Mouse (Mus musculus) right cerebral cortex, adult 2 months (tissue): ENCODE measurements around the gene Ptprr.
A peak's percentile ranks its signal among the peaks of the same experiment; 100 is the strongest.

Experiments used
- DNase-seq, 2 experiments: peaks; one replicate each; pipeline ENCODE4 v3.0.0; 2021 to 2022; ENCODE audit warnings: low spot score in 2 of 2

Ptprr gene

GRCm38 (mm10) chr10:116266561-116267433 lies 248.8 kb downstream of the Ptprr start:
- no peak for DNase-seq

- no peak for DNase-seq
These were observed 249.4 kb downstream of the Ptprr start for GRCm38 (mm10) chr10:116267434-116267822.

- DNase-seq = no peak
These were observed 250.3 kb downstream of the Ptprr start for GRCm38 (mm10) chr10:116268343-116268742.

GRCm38 (mm10) chr10:116270646-116271469 lies 252.8 kb downstream of the Ptprr start:
- DNase-seq = no peak

- DNase-seq = no peak
These were observed 253.5 kb downstream of the Ptprr start for GRCm38 (mm10) chr10:116271470-116271915.

- no peak for DNase-seq
These were observed 254.1 kb downstream of the Ptprr start for GRCm38 (mm10) chr10:116272156-116272555.

GRCm38 (mm10) chr10:116275280-116275679 lies 257.3 kb downstream of the Ptprr start, which contains the start of gene Ptprb:
Ptprb (plus strand) TSS chr10:116275523.
- DNase-seq = no peak

- no peak for DNase-seq
These were observed 268.8 kb downstream of the Ptprr start for GRCm38 (mm10) chr10:116286697-116287344.

- DNase-seq = no peak
These were observed 270.1 kb downstream of the Ptprr start for GRCm38 (mm10) chr10:116288130-116288529.

- DNase-seq = no peak
These were observed 272.5 kb downstream of the Ptprr start for GRCm38 (mm10) chr10:116290483-116290882.

- peak; percentile 52 to 64 for DNase-seq
These were observed 273.2 kb downstream of the Ptprr start for GRCm38 (mm10) chr10:116291153-116291755.

GRCm38 (mm10) chr10:116296439-116296838 lies 278.4 kb downstream of the Ptprr start:
- no peak for DNase-seq

- DNase-seq = no peak
These were observed 279.8 kb downstream of the Ptprr start for GRCm38 (mm10) chr10:116297854-116298253.

GRCm38 (mm10) chr10:116300824-116301223 lies 282.8 kb downstream of the Ptprr start:
- DNase-seq = no peak

GRCm38 (mm10) chr10:116301258-116301657 lies 283.2 kb downstream of the Ptprr start:
- DNase-seq = no peak

- no peak for DNase-seq
These were observed 286.3 kb downstream of the Ptprr start for GRCm38 (mm10) chr10:116304355-116304754.

- DNase-seq = no peak
These were observed 291.4 kb downstream of the Ptprr start for GRCm38 (mm10) chr10:116309460-116309859.

- no peak for DNase-seq
These were observed 292.6 kb downstream of the Ptprr start for GRCm38 (mm10) chr10:116310516-116311210.

- peak; percentile 88 to 89 for DNase-seq
These were observed 301.2 kb downstream of the Ptprr start for GRCm38 (mm10) chr10:116319246-116319645.
